In the genomic region with DNA sequence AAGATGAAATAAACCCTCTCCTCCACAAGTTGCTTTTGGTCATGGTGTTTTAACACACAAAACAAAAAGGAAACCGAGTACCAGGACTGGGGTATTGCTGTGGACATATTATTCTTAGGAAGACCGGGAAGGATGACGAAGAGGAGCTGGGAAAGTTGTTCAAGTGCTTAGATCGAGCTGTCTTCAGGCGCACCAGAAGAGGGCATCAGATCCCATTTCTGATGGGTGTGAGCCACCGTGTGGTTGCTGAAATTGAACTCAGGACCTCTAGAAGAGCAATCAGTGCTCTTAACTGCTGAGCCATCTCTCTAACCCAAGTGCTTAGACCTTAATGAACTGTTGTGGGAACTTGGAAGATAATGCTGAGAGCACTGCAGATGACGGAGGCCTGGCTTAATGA, we compare ENCODE assay signal across 18 mouse cellular contexts. TPM values are rescaled to one million over a fixed set of nuclear protein-coding genes. Genes with fewer than 3 reads are reported as not detected.
DNase-seq lines count a peak whose midpoint lies in the region; ATAC-seq and TF ChIP-seq lines count a peak whose summit lies in the region.
"Had no signal": no experiment of that assay in that cellular context is flagged by ENCODE, and none has a peak within 500 bp of the region (broad histone marks: within the 10 kb centered on the region; RNA-seq: fewer than 3 reads in every experiment).

No protein-coding gene starts in this region.

- H3K36me3 ChIP-seq in heart, adult 2 months (ENCODE audit: control insufficient read depth, insufficient read depth, low read length), result no peaks in the 10 kb centered on the region
- H3K36me3 ChIP-seq in liver, adult 2 months (ENCODE audit: control insufficient read depth, insufficient read depth, low read length), result peaks cover 8% of the 10 kb centered on the region; the same call in 1 of the 2 replicates
- peaks cover 11% of the 10 kb centered on the region; the same call in 1 of the 2 replicates for H3K36me3 ChIP-seq in liver, embryonic 11.5 days (ENCODE audit: control insufficient read depth, insufficient read depth, low read length)
- peaks cover 15% of the 10 kb centered on the region for H3K36me3 ChIP-seq in C2C12 (ENCODE audit: control insufficient read depth, insufficient read depth)

- no peak for DNase-seq in heart, adult 2 months
- no peak for DNase-seq in heart, adult 11 months
- DNase-seq in liver, adult 2 months (ENCODE audit: extremely low read depth, low read depth, low spot score), result peak; percentile 53
- DNase-seq in liver, embryonic 11.5 days (ENCODE audit: low spot score), result no peak
- DNase-seq in brain, embryonic 14.5 days (ENCODE audit: low read depth), result no peak
- DNase-seq in frontal cortex, adult 2 months (ENCODE audit: extremely low spot score in 1 of 2, low spot score in 1 of 2), result no peak
- DNase-seq: adrenal gland, postnatal 14 days; B cell, adult 2 months; kidney, postnatal 10 days; lung, postnatal 10 days; right cerebral cortex, adult 18-20 months; thymus, adult 2 months had no signal

- no peak for ATAC-seq in liver, embryonic 11.5 days (replicated peaks; ENCODE audit: low FRiP score)
- no peak for ATAC-seq in erythroblast, adult 5-6 weeks (replicated peaks; ENCODE audit: low FRiP score, poor library complexity, severe bottlenecking)
- ATAC-seq: midbrain, embryonic 16.5 days had no signal

- H3K4me2 ChIP-seq in liver, embryonic 11.5 days, result no peak overlapping the region
- H3K4me2 ChIP-seq: embryonic facial prominence, embryonic 15.5 days; forebrain, embryonic 12.5 days had no signal

- intact Hi-C loops in heart, adult 2 months (cut with DNase I), result loop anchor here (2.0 kb wide), 1 partner anchor 39 kb away; no protein-coding TSS in a partner anchor

- no peak overlapping the region for H3K27ac ChIP-seq in heart, adult 2 months
- H3K27ac ChIP-seq in liver, adult 2 months (replicated peaks; ENCODE audit: insufficient read depth, low read depth, low read length), result no peak overlapping the region
- no peak overlapping the region for H3K27ac ChIP-seq in liver, embryonic 11.5 days (ENCODE audit: low read depth, low read length)
- H3K27ac ChIP-seq: embryonic facial prominence, embryonic 15.5 days; forebrain, embryonic 12.5 days had no signal

- H3K79me2 ChIP-seq in heart, adult 2 months (replicated peaks; ENCODE audit: control insufficient read depth, insufficient read depth, low read length), result no peaks in the 10 kb centered on the region; the same call in 1 of the 2 replicates
- H3K79me2 ChIP-seq in liver, adult 2 months (ENCODE audit: control insufficient read depth, insufficient read depth, low read length), result peaks cover 3% of the 10 kb centered on the region; the same call in 1 of the 2 replicates
- peaks cover 21% of the 10 kb centered on the region for H3K79me2 ChIP-seq in C2C12 (ENCODE audit: control insufficient read depth, insufficient read depth)

- H3K4me3 ChIP-seq in heart, adult 2 months, result no peak overlapping the region
- H3K4me3 ChIP-seq in liver, adult 2 months (ENCODE audit: insufficient read depth, low read depth, low read length), result no peak overlapping the region
- no peak overlapping the region for H3K4me3 ChIP-seq in liver, embryonic 11.5 days (ENCODE audit: low read depth, low read length)
- no peak overlapping the region for H3K4me3 ChIP-seq in C2C12 (ENCODE audit: insufficient read depth, poor library complexity, severe bottlenecking)
- H3K4me3 ChIP-seq: embryonic facial prominence, embryonic 15.5 days; forebrain, embryonic 12.5 days; megakaryocyte, embryonic 14.5 days had no signal

- TF ChIP-seq EP300 in heart, adult 2 months (IDR thresholded peaks at IDR 0.05; ENCODE audit: insufficient read depth, low read depth, low read length), result no peak

- H3K9me3 ChIP-seq in liver, embryonic 11.5 days (ENCODE audit: control insufficient read depth, low read length), result no peaks in the 10 kb centered on the region
- H3K9me3 ChIP-seq: embryonic facial prominence, embryonic 15.5 days; forebrain, embryonic 12.5 days; megakaryocyte, embryonic 14.5 days had no signal

- peak; percentile 66 for TF ChIP-seq CTCF in heart, adult 2 months (IDR thresholded peaks at IDR 0.05)
- peak; percentile 67 for TF ChIP-seq CTCF in liver, adult 2 months (IDR thresholded peaks at IDR 0.05; ENCODE audit: low read depth, low read length)
- TF ChIP-seq CTCF in C2C12 (IDR thresholded peaks at IDR 0.05; ENCODE audit: control insufficient read depth, insufficient read depth, insufficient read length), result peak; percentile 21
- 0 out of 2 replicates have a peak, but pooled peaks have one; percentile 1 for TF ChIP-seq CTCF in brain, embryonic 14.5 days (IDR thresholded peaks at IDR 0.05; ENCODE audit: borderline replicate concordance, extremely low read depth, insufficient read depth, insufficient read length)

- peaks cover 13% of the 10 kb centered on the region for H3K79me3 ChIP-seq in C2C12 (ENCODE audit: low read depth)

- no peaks in the 10 kb centered on the region for H3K27me3 ChIP-seq in heart, adult 2 months (ENCODE audit: control insufficient read depth, insufficient read depth, low read length)
- no peaks in the 10 kb centered on the region for H3K27me3 ChIP-seq in liver, adult 2 months (ENCODE audit: control insufficient read depth, insufficient read depth, low read length)
- H3K27me3 ChIP-seq in liver, embryonic 11.5 days (replicated peaks; ENCODE audit: control insufficient read depth, insufficient read depth, low read length), result no peaks in the 10 kb centered on the region
- H3K27me3 ChIP-seq in C2C12 (ENCODE audit: control insufficient read depth, insufficient read depth, insufficient read length), result no peaks in the 10 kb centered on the region
- H3K27me3 ChIP-seq: embryonic facial prominence, embryonic 15.5 days; megakaryocyte, embryonic 14.5 days had no signal

- WGBS in heart, adult 2 months, result 35% methylated on average over 7 of the region's 7 CpGs
- 37% methylated on average over 7 of the region's 7 CpGs for WGBS in liver, adult 2 months
- 40% methylated on average over 7 of the region's 7 CpGs for WGBS in liver, embryonic 11.5 days

- no peaks in the 10 kb centered on the region; the same call in 1 of the 2 replicates for H3K4me1 ChIP-seq in heart, adult 2 months (ENCODE audit: control insufficient read depth, insufficient read depth, low read length)
- peaks cover 16% of the 10 kb centered on the region for H3K4me1 ChIP-seq in liver, adult 2 months (ENCODE audit: control insufficient read depth, insufficient read depth, low read length)
- peaks cover 20% of the 10 kb centered on the region for H3K4me1 ChIP-seq in liver, embryonic 11.5 days (replicated peaks; ENCODE audit: control insufficient read depth, insufficient read depth, low read length)

- no peak overlapping the region for H3K9ac ChIP-seq in heart, adult 2 months (ENCODE audit: low read depth, low read length)
- no peak overlapping the region for H3K9ac ChIP-seq in liver, adult 2 months (ENCODE audit: low read depth, low read length)
- H3K9ac ChIP-seq in liver, embryonic 11.5 days (ENCODE audit: low read depth, low read length), result no peak overlapping the region
- H3K9ac ChIP-seq: embryonic facial prominence, embryonic 15.5 days; forebrain, embryonic 12.5 days had no signal

- H3ac ChIP-seq in C2C12 (ENCODE audit: control insufficient read depth, insufficient read length, low read depth), result no peak overlapping the region

- TF ChIP-seq POLR2A in heart, adult 2 months (IDR thresholded peaks at IDR 0.05; ENCODE audit: insufficient read depth, low read depth, low read length), result no peak
- no peak for TF ChIP-seq POLR2A in liver, adult 2 months (IDR thresholded peaks at IDR 0.05; ENCODE audit: extremely low read depth, insufficient read depth, low read length)
- no peak for TF ChIP-seq POLR2A in brain, embryonic 14.5 days (IDR thresholded peaks at IDR 0.05; ENCODE audit: borderline replicate concordance, extremely low read depth, insufficient read depth, insufficient read length, poor library complexity, severe bottlenecking)

RNA-seq across cellular contexts. Expression of a gene that starts 2.7 kb away (rescaled TPM):
- total RNA-seq in heart, adult 2 months (2021), result 10 to 100 TPM; 36.0 to 40.7 TPM
- polyA plus RNA-seq in heart, adult 2 months (2012; rRNA removed), result 44.0 and 56.6 TPM in 2 replicates
- total RNA-seq in liver, adult 2 months (2014; rRNA removed), result 58.1 and 62.6 TPM in 2 replicates
- polyA plus RNA-seq in liver, adult 2 months (2012; rRNA removed), result 66.4 and 75.2 TPM in 2 replicates
- polyA plus RNA-seq in liver, embryonic 11.5 days (2014; fragmentation: Nextera tagmentation; extraction: Ambion mirVana), result 106 and 112 TPM in 2 replicates
- polyA plus RNA-seq in C2C12 (2012; fragmentation: generic; extraction: Trizol), result 108 TPM
- polyA plus RNA-seq in brain, embryonic 14.5 days (2012; rRNA removed), result 73.1 and 75.4 TPM in 2 replicates
- 37.1 and 51.6 TPM in 2 replicates for total RNA-seq in erythroblast, adult 5-6 weeks (2015; ENCODE audit: low replicate concordance)
- total RNA-seq in erythroblast, adult 5-6 weeks (2017; ENCODE audit: low replicate concordance), result 44.0 and 47.3 TPM in 2 replicates
- 87.6 and 99.4 TPM in 2 replicates for polyA plus RNA-seq in frontal cortex, adult 2 months (2012; rRNA removed)

RNA-seq across cellular contexts. Expression of a gene that starts 8.8 kb away (rescaled TPM):
- 10 to 100 TPM; 22.7 to 22.8 TPM for total RNA-seq in heart, adult 2 months (2021)
- polyA plus RNA-seq in heart, adult 2 months (2012; rRNA removed), result 79.2 and 86.9 TPM in 2 replicates
- total RNA-seq in liver, adult 2 months (2014; rRNA removed), result 62.9 and 78.9 TPM in 2 replicates
- polyA plus RNA-seq in liver, adult 2 months (2012; rRNA removed), result 202 and 244 TPM in 2 replicates
- polyA plus RNA-seq in liver, embryonic 11.5 days (2014; fragmentation: Nextera tagmentation; extraction: Ambion mirVana), result 39.5 and 40.3 TPM in 2 replicates
- polyA plus RNA-seq in C2C12 (2012; fragmentation: generic; extraction: Trizol), result 25.2 TPM
- 37.0 and 42.9 TPM in 2 replicates for polyA plus RNA-seq in brain, embryonic 14.5 days (2012; rRNA removed)
- 1.5 TPM in 1 of 2 replicates, not detected in the other for total RNA-seq in erythroblast, adult 5-6 weeks (2015; ENCODE audit: low replicate concordance)
- total RNA-seq in erythroblast, adult 5-6 weeks (2017; ENCODE audit: low replicate concordance), result 1.4 TPM in 1 of 2 replicates, not detected in the other
- 33.2 and 33.5 TPM in 2 replicates for polyA plus RNA-seq in frontal cortex, adult 2 months (2012; rRNA removed)

RNA-seq across cellular contexts. Expression of a gene that starts 16.3 kb away (rescaled TPM):
- 10 to 100 TPM; 49.3 to 58.3 TPM for total RNA-seq in heart, adult 2 months (2021)
- polyA plus RNA-seq in heart, adult 2 months (2012; rRNA removed), result 99.6 and 116 TPM in 2 replicates
- 18.9 and 20.5 TPM in 2 replicates for total RNA-seq in liver, adult 2 months (2014; rRNA removed)
- polyA plus RNA-seq in liver, adult 2 months (2012; rRNA removed), result 18.3 and 18.5 TPM in 2 replicates
- 164 and 181 TPM in 2 replicates for polyA plus RNA-seq in liver, embryonic 11.5 days (2014; fragmentation: Nextera tagmentation; extraction: Ambion mirVana)
- 91.3 TPM for polyA plus RNA-seq in C2C12 (2012; fragmentation: generic; extraction: Trizol)
- polyA plus RNA-seq in brain, embryonic 14.5 days (2012; rRNA removed), result 11.0 and 12.2 TPM in 2 replicates
- 55.7 and 57.1 TPM in 2 replicates for total RNA-seq in erythroblast, adult 5-6 weeks (2015; ENCODE audit: low replicate concordance)
- 9.5 and 21.2 TPM in 2 replicates for total RNA-seq in erythroblast, adult 5-6 weeks (2017; ENCODE audit: low replicate concordance)
- polyA plus RNA-seq in frontal cortex, adult 2 months (2012; rRNA removed), result 8.7 and 13.3 TPM in 2 replicates

RNA-seq across cellular contexts. Expression of a gene that starts 16.9 kb away (rescaled TPM):
- total RNA-seq in heart, adult 2 months (2021), result 1 to 10 TPM; 8.2 to 9.1 TPM
- polyA plus RNA-seq in heart, adult 2 months (2012; rRNA removed), result 8.7 and 13.6 TPM in 2 replicates
- total RNA-seq in liver, adult 2 months (2014; rRNA removed), result 10.2 and 14.2 TPM in 2 replicates
- 17.5 and 18.5 TPM in 2 replicates for polyA plus RNA-seq in liver, adult 2 months (2012; rRNA removed)
- 17.1 and 19.4 TPM in 2 replicates for polyA plus RNA-seq in liver, embryonic 11.5 days (2014; fragmentation: Nextera tagmentation; extraction: Ambion mirVana)
- polyA plus RNA-seq in C2C12 (2012; fragmentation: generic; extraction: Trizol), result 5.2 TPM
- 20.8 and 26.5 TPM in 2 replicates for polyA plus RNA-seq in brain, embryonic 14.5 days (2012; rRNA removed)
- 9.2 and 11.5 TPM in 2 replicates for total RNA-seq in erythroblast, adult 5-6 weeks (2015; ENCODE audit: low replicate concordance)
- 8.8 and 15.0 TPM in 2 replicates for total RNA-seq in erythroblast, adult 5-6 weeks (2017; ENCODE audit: low replicate concordance)
- 17.7 and 20.0 TPM in 2 replicates for polyA plus RNA-seq in frontal cortex, adult 2 months (2012; rRNA removed)

RNA-seq across cellular contexts. Expression of a gene that starts 19.0 kb away (rescaled TPM):
- 10 to 100 TPM; 14.9 to 17.7 TPM for total RNA-seq in heart, adult 2 months (2021)
- polyA plus RNA-seq in heart, adult 2 months (2012; rRNA removed), result 11.4 and 19.0 TPM in 2 replicates
- total RNA-seq in liver, adult 2 months (2014; rRNA removed), result 15.2 TPM in 2 replicates
- polyA plus RNA-seq in liver, adult 2 months (2012; rRNA removed), result 10.5 and 11.9 TPM in 2 replicates
- 91.6 and 100 TPM in 2 replicates for polyA plus RNA-seq in liver, embryonic 11.5 days (2014; fragmentation: Nextera tagmentation; extraction: Ambion mirVana)
- 67.4 TPM for polyA plus RNA-seq in C2C12 (2012; fragmentation: generic; extraction: Trizol)
- polyA plus RNA-seq in brain, embryonic 14.5 days (2012; rRNA removed), result 47.3 and 49.3 TPM in 2 replicates
- 25.4 and 28.0 TPM in 2 replicates for total RNA-seq in erythroblast, adult 5-6 weeks (2015; ENCODE audit: low replicate concordance)
- total RNA-seq in erythroblast, adult 5-6 weeks (2017; ENCODE audit: low replicate concordance), result 27.8 and 34.2 TPM in 2 replicates
- 30.2 and 31.8 TPM in 2 replicates for polyA plus RNA-seq in frontal cortex, adult 2 months (2012; rRNA removed)

Comparison
In these comparisons a context has a peak if more than half of its experiments do, and no peak if none do; other contexts are left out.
1. CTCF ChIP-seq: peak in every context shown above with its lines; median percentile 67 in liver, adult 2 months; 66 in heart, adult 2 months; 21 in C2C12; 1 in brain, embryonic 14.5 days.